ENCODE assay signal across 23 mouse cellular contexts in the genomic region with DNA sequence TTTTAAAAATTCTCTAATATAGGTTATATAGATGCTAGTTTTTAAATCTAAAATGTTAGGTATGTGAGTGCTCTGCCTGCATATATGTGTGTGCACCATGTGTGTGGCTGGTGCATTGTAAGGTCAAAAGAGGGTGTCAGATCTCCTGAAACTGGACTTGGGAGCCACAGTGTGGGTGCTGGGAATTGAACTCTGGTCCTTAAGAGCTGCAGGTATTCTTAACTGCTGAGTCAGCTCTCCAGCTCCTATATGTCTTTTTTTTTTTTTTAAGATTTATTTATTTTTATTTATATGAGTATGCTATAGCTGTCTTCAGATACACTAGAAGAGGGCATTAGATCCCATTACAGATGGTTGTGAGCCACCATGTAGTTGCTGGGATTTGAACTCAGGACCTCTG. TPM values are rescaled to one million over a fixed set of nuclear protein-coding genes. Genes with fewer than 3 reads are reported as not detected.
DNase-seq lines count a peak whose midpoint lies in the region; ATAC-seq and TF ChIP-seq lines count a peak whose summit lies in the region.
"Had no signal": no experiment of that assay in that cellular context is flagged by ENCODE, and none has a peak within 500 bp of the region (broad histone marks: within the 10 kb centered on the region; RNA-seq: fewer than 3 reads in every experiment).

No protein-coding gene starts in this region.

- no peak for TF ChIP-seq RAD21 in CH12.LX (IDR thresholded peaks at IDR 0.05; ENCODE audit: low read depth, low read length)
- no peak for TF ChIP-seq RAD21 in MEL (IDR thresholded peaks at IDR 0.05; ENCODE audit: low read depth, low read length)

- H3K27ac ChIP-seq in CH12.LX (ENCODE audit: insufficient read depth, low read depth) (no peak overlapping the region), ES-E14 (ENCODE audit: insufficient read depth, low read depth, low read length, poor library complexity, severe bottlenecking) (no peak overlapping the region), MEL (ENCODE audit: control insufficient read depth, low read depth, low read length) (no peak overlapping the region)
- no peak overlapping the region for H3K27ac ChIP-seq in hindbrain, embryonic 14.5 days

- dilution Hi-C loops in CH12.LX (cut with MboI; ENCODE audit: extremely low pct_ligation_motif_present, extremely low pct_unique_long_range_greater_than_20kb, low sequenced_read_pairs), result no loop called here

- TF ChIP-seq CTCF in CH12.LX (conservative IDR thresholded peaks at IDR 0.05 in 1 of 2, IDR thresholded peaks at IDR 0.05 in 1 of 2; ENCODE audit: low read depth in 2 of 2, low read length in 2 of 2) (no peak), MEL (IDR thresholded peaks at IDR 0.05 in 2 of 3, conservative IDR thresholded peaks at IDR 0.05 in 1 of 3; ENCODE audit: control insufficient read depth in 1 of 3, insufficient read depth in 1 of 3, low read depth in 2 of 3, low read length in 3 of 3, poor library complexity in 1 of 3, severe bottlenecking in 1 of 3) (no peak)

- H3K36me3 ChIP-seq in CH12.LX (replicated peaks in 1 of 2; ENCODE audit: control insufficient read depth in 1 of 2, insufficient read depth in 1 of 2, low read length in 1 of 2) (peaks cover 32 to 63% of the 10 kb centered on the region in 2 experiments), ES-E14 (ENCODE audit: control insufficient read depth, insufficient read depth, low read length, poor library complexity, severe bottlenecking) (peaks cover 9% of the 10 kb centered on the region), MEL (ENCODE audit: control insufficient read depth in 1 of 2, insufficient read depth in 2 of 2, low read length in 2 of 2) (peaks cover 4 to 19% of the 10 kb centered on the region in 2 experiments; a peak in 3 of 4 replicates)
- H3K36me3 ChIP-seq in hindbrain, embryonic 14.5 days (replicated peaks; ENCODE audit: control insufficient read depth, insufficient read depth), result peaks cover 29% of the 10 kb centered on the region

- TF ChIP-seq POLR2A in CH12.LX (IDR thresholded peaks at IDR 0.05; ENCODE audit: low read depth, low read length) (no peak), MEL (IDR thresholded peaks at IDR 0.05; ENCODE audit: control insufficient read depth in 1 of 2, insufficient read depth in 1 of 2, low read depth in 1 of 2, low read length in 2 of 2, poor library complexity in 1 of 2) (no peak)

- H3K9ac ChIP-seq in CH12.LX (ENCODE audit: insufficient read depth, low read depth) (no peak overlapping the region), ES-E14 (ENCODE audit: insufficient read depth, low read depth, low read length, poor library complexity, severe bottlenecking) (no peak overlapping the region), MEL (ENCODE audit: control insufficient read depth, low read depth, low read length, poor library complexity, severe bottlenecking) (no peak overlapping the region)
- H3K9ac ChIP-seq in hindbrain, embryonic 14.5 days, result no peak overlapping the region

- H3K9me3 ChIP-seq in CH12.LX (replicated peaks; ENCODE audit: low read length) (no peaks in the 10 kb centered on the region), ES-E14 (ENCODE audit: control insufficient read depth, insufficient read depth, low read depth, low read length) (no peaks in the 10 kb centered on the region), MEL (replicated peaks; ENCODE audit: insufficient read depth, low read length) (no peaks in the 10 kb centered on the region)
- no peaks in the 10 kb centered on the region for H3K9me3 ChIP-seq in hindbrain, embryonic 14.5 days (ENCODE audit: control insufficient read depth, low read length)
- H3K9me3 ChIP-seq: G1E had no signal

- no peak overlapping the region for H3K4me2 ChIP-seq in CH12.LX (ENCODE audit: insufficient read depth, low read depth, poor library complexity, severe bottlenecking)
- H3K4me2 ChIP-seq in hindbrain, embryonic 14.5 days (replicated peaks), result no peak overlapping the region

- DNase-seq in CH12.LX (ENCODE audit: extremely low read depth) (no peak), ES-E14 (ENCODE audit: low read depth, low spot score) (no peak), MEL (ENCODE audit: low read depth, low spot score) (no peak)
- DNase-seq in hindbrain, embryonic 14.5 days (ENCODE audit: low spot score), result no peak
- DNase-seq in layer of hippocampus, adult 9-10 months (ENCODE audit: low spot score), result no peak
- DNase-seq in kidney, postnatal 36 days, result no peak
- DNase-seq: adrenal gland, adult 2 months; adrenal gland, adult 8-10 months; adrenal gland, postnatal 10 days; adrenal gland, postnatal 14 days; adrenal gland, postnatal 25 days; adrenal gland, postnatal 36 days; B cell, adult 2 months; cerebellum, adult 11 months; cerebellum, adult 11-12 months; cerebellum, adult 18-20 months; cerebellum, adult 2 months; cerebellum, adult 8-10 months; cerebellum, adult 9-10 months had no signal

- TF ChIP-seq EP300 in CH12.LX (IDR thresholded peaks at IDR 0.05; ENCODE audit: low read length) (no peak), MEL (IDR thresholded peaks at IDR 0.05; ENCODE audit: low read depth in 1 of 2, low read length in 2 of 2) (no peak)

- in situ Hi-C loops in CH12.LX (cut with MboI; ENCODE audit: low pct_ligation_motif_present, low pct_unique_long_range_greater_than_20kb, low sequenced_read_pairs) (no loop called here), ES-E14 (cut with MboI; ENCODE audit: low sequenced_read_pairs in 2 of 2, unreplicated experiment in 2 of 2) (no loop called here)

- peaks cover 4 to 30% of the 10 kb centered on the region in 2 experiments for H3K4me1 ChIP-seq in CH12.LX (ENCODE audit: control insufficient read depth in 1 of 2, insufficient read depth in 2 of 2)
- H3K4me1 ChIP-seq in ES-E14 (ENCODE audit: control insufficient read depth in 2 of 2, insufficient read depth in 2 of 2, low read length in 2 of 2, poor library complexity in 1 of 2), result 0 out of 4 replicates have a peak, but pooled peaks cover 0 to 2% of the 10 kb centered on the region in 2 experiments
- H3K4me1 ChIP-seq in MEL (ENCODE audit: control insufficient read depth in 1 of 2, insufficient read depth in 2 of 2, low read length in 2 of 2), result peaks cover 0 to 12% of the 10 kb centered on the region in 2 experiments; a peak in 2 of 4 replicates
- peaks cover 18% of the 10 kb centered on the region for H3K4me1 ChIP-seq in hindbrain, embryonic 14.5 days (replicated peaks; ENCODE audit: control insufficient read depth, insufficient read depth, low read length)

- H3K4me3 ChIP-seq in CH12.LX (replicated peaks in 1 of 3; ENCODE audit: low read depth in 2 of 3, low read length in 2 of 3, poor library complexity in 1 of 3) (no peak overlapping the region), ES-E14 (ENCODE audit: insufficient read depth in 1 of 2, low read depth in 1 of 2, low read length in 2 of 2, poor library complexity in 1 of 2, severe bottlenecking in 1 of 2) (no peak overlapping the region), MEL (ENCODE audit: control insufficient read depth in 1 of 2, insufficient read depth in 1 of 2, low read depth in 2 of 2, low read length in 2 of 2) (no peak overlapping the region)
- H3K4me3 ChIP-seq in hindbrain, embryonic 14.5 days (replicated peaks; ENCODE audit: low read length), result no peak overlapping the region

- H3K79me2 ChIP-seq in CH12.LX (replicated peaks; ENCODE audit: control insufficient read depth, extremely low read depth, insufficient read depth, poor library complexity, severe bottlenecking) (peaks cover 18% of the 10 kb centered on the region), MEL (ENCODE audit: control insufficient read depth, insufficient read depth, low read length, poor library complexity) (peaks cover 29% of the 10 kb centered on the region)

- H3K27me3 ChIP-seq in CH12.LX (replicated peaks), result no peaks in the 10 kb centered on the region
- H3K27me3 ChIP-seq in MEL (ENCODE audit: control insufficient read depth in 1 of 2, insufficient read depth in 2 of 2, low read length in 2 of 2), result no peaks in the 10 kb centered on the region
- no peaks in the 10 kb centered on the region for H3K27me3 ChIP-seq in hindbrain, embryonic 14.5 days (ENCODE audit: control insufficient read depth, insufficient read depth, low read length)
- H3K27me3 ChIP-seq: Patski had no signal

- ATAC-seq in hindbrain, embryonic 14.5 days (ENCODE audit: low FRiP score), result no peak
- ATAC-seq: activated CD4-positive, CD25-positive, alpha-beta regulatory T cell, adult 4 months; CD4-positive, CD25-positive, alpha-beta regulatory T cell, adult 4 months; Patski had no signal

RNA-seq across cellular contexts. Expression of gene Glod4, which starts 2.9 kb away (rescaled TPM):
- total RNA-seq in CH12.LX (2012; rRNA removed) (189 and 190 TPM in 2 replicates), CH12.LX (2014; rRNA removed) (161 and 186 TPM in 2 replicates), ES-E14 (2012; rRNA removed) (62.8 and 65.5 TPM in 2 replicates), MEL (2012; rRNA removed) (139 and 143 TPM in 2 replicates)
- polyA plus RNA-seq in CH12.LX (2012; ENCODE audit: insufficient read length, low read depth) (121 and 158 TPM in 2 replicates), MEL (2012; ENCODE audit: insufficient read depth in 1 of 2, insufficient read length in 2 of 2, low read depth in 1 of 2, low replicate concordance in 2 of 2, missing spikeins in 1 of 2) (10 to 100 TPM in 1 of 2 experiments, not detected in 1; 63.9 TPM)
- 127 TPM in 2 replicates for polyA plus RNA-seq in hindbrain, embryonic 14.5 days (2014; fragmentation: Nextera tagmentation; extraction: Ambion mirVana)

RNA-seq across cellular contexts. Expression of gene Mrm3, which starts 2.9 kb away (rescaled TPM):
- total RNA-seq in CH12.LX (2012; rRNA removed) (40.2 and 52.0 TPM in 2 replicates), CH12.LX (2014; rRNA removed) (35.1 and 40.6 TPM in 2 replicates), ES-E14 (2012; rRNA removed) (16.0 and 20.2 TPM in 2 replicates), MEL (2012; rRNA removed) (50.3 and 65.7 TPM in 2 replicates)
- polyA plus RNA-seq in CH12.LX (2012; ENCODE audit: insufficient read length, low read depth) (41.2 and 41.6 TPM in 2 replicates), MEL (2012; ENCODE audit: insufficient read depth in 1 of 2, insufficient read length in 2 of 2, low read depth in 1 of 2, low replicate concordance in 2 of 2, missing spikeins in 1 of 2) (10 to 100 TPM in 1 of 2 experiments, not detected in 1; 27.7 TPM)
- polyA plus RNA-seq in hindbrain, embryonic 14.5 days (2014; fragmentation: Nextera tagmentation; extraction: Ambion mirVana), result 23.3 and 25.0 TPM in 2 replicates

RNA-seq across cellular contexts. Expression of gene Gemin4, which starts 29.0 kb away (rescaled TPM):
- 41.3 and 57.2 TPM in 2 replicates for total RNA-seq in CH12.LX (2012; rRNA removed)
- 44.4 and 51.6 TPM in 2 replicates for total RNA-seq in CH12.LX (2014; rRNA removed)
- 34.2 and 46.5 TPM in 2 replicates for polyA plus RNA-seq in CH12.LX (2012; ENCODE audit: insufficient read length, low read depth)
- total RNA-seq in ES-E14 (2012; rRNA removed), result 26.1 and 34.0 TPM in 2 replicates
- 23.8 and 26.1 TPM in 2 replicates for total RNA-seq in MEL (2012; rRNA removed)
- 10 to 100 TPM; 17.8 to 95.7 TPM for polyA plus RNA-seq in MEL (2012; ENCODE audit: insufficient read depth in 1 of 2, insufficient read length in 2 of 2, low read depth in 1 of 2, low replicate concordance in 2 of 2, missing spikeins in 1 of 2)
- 13.9 and 19.7 TPM in 2 replicates for polyA plus RNA-seq in hindbrain, embryonic 14.5 days (2014; fragmentation: Nextera tagmentation; extraction: Ambion mirVana)

RNA-seq across cellular contexts. Expression of gene Dbil5, which starts 29.0 kb away (rescaled TPM):
- total RNA-seq in CH12.LX (2012; rRNA removed), result 0.97 and 1.6 TPM in 2 replicates
- 1.3 and 1.4 TPM in 2 replicates for total RNA-seq in CH12.LX (2014; rRNA removed)
- polyA plus RNA-seq in CH12.LX (2012; ENCODE audit: insufficient read length, low read depth), result 1.5 TPM in 1 of 2 replicates, not detected in the other
- total RNA-seq in ES-E14 (2012; rRNA removed), result 0.48 and 1.4 TPM in 2 replicates
- total RNA-seq in MEL (2012; rRNA removed), result 0.62 and 2.4 TPM in 2 replicates
- polyA plus RNA-seq in MEL (2012; ENCODE audit: insufficient read depth in 1 of 2, insufficient read length in 2 of 2, low read depth in 1 of 2, low replicate concordance in 2 of 2, missing spikeins in 1 of 2), result under 1 TPM in 1 of 2 experiments, not detected in 1; 0.67 TPM
- 0.62 TPM in 1 of 2 replicates, not detected in the other for polyA plus RNA-seq in hindbrain, embryonic 14.5 days (2014; fragmentation: Nextera tagmentation; extraction: Ambion mirVana)
- total RNA-seq: adrenal gland, postnatal 36 days had no signal
- polyA plus RNA-seq: activated CD4-positive, CD25-positive, alpha-beta regulatory T cell, adult 4 months; adrenal gland, adult 2 months had no signal

Comparison
In these comparisons a context has a peak if more than half of its experiments do, and no peak if none do; other contexts are left out.
1. Of the 35 proteins assayed by ChIP-seq in both MEL and CH12.LX: peak only in MEL: none; only in CH12.LX: none; in both: MAFK; in neither: 34.